Mouse (Mus musculus) erythroblast, embryonic 14.5 days (primary cell): ENCODE results near the gene Rnf169. TPM values are rescaled to one million over a fixed set of nuclear protein-coding genes. Genes with fewer than 3 reads are reported as not detected.
A peak's percentile ranks its signal among the peaks of the same experiment; 100 is the strongest.
"Not testable (repeated sequence)": the region's sequence is repeated elsewhere in the genome, so short reads cannot be mapped to it uniquely, and the experiment has no call there.

Experiments
- H3K27me3 ChIP-seq: 2 replicates; pipeline ENCODE4 v1.6.1; 2012; ENCODE audit warnings: inconsistent platforms; ENCODE audit not compliant: control insufficient read depth
- H3K36me3 ChIP-seq: 2 replicates; pipeline ENCODE4 v1.6.1; 2012; ENCODE audit warnings: mild to moderate bottlenecking, inconsistent platforms; ENCODE audit not compliant: control insufficient read depth
- H3K4me1 ChIP-seq: 2 replicates; pipeline ENCODE4 v1.6.1; 2012; ENCODE audit warnings: inconsistent platforms; ENCODE audit not compliant: control insufficient read depth
- H3K4me3 ChIP-seq: replicated peaks from 2 replicates; pipeline ENCODE3; 2012; ENCODE audit warnings: moderate library complexity, mild to moderate bottlenecking, inconsistent platforms
- H3K9me3 ChIP-seq: 2 replicates; pipeline ENCODE4 v1.6.1; 2012; ENCODE audit warnings: low read length, inconsistent platforms, mixed read lengths; ENCODE audit not compliant: control insufficient read depth
- GATA1 ChIP-seq: IDR thresholded peaks from 2 replicates; pipeline ENCODE4 v1.6.1; 2012; ENCODE audit warnings: low read length, inconsistent platforms, mixed read lengths
- TAL1 ChIP-seq: IDR thresholded peaks from 3 replicates; pipeline ENCODE4 v1.6.1; 2012; ENCODE audit warnings: low read length, inconsistent platforms, mixed read lengths
- polyA plus RNA-seq: library from polyadenylated mRNA; stranded (reverse); fragments of >175 nt; gene quantifications from 2 replicates; pipeline ENCODE4 v1.2.3, GENCODE M21; 2012

Gene Rnf169
- polyA plus RNA-seq, 1 experiment: 0.08 TPM

GRCm38 (mm10) chr7:99982256-99983242 lies 2.3 kb upstream of the Rnf169 start:
- Histone ChIP-seq H3K27me3 (peaks cover 5% of the 10 kb centered on the region), H3K9me3 (no peaks in the 10 kb centered on the region), H3K36me3 (no peaks in the 10 kb centered on the region), H3K4me1 (peaks cover 19% of the 10 kb centered on the region), H3K4me3 (no peak overlapping the region)
- TF ChIP-seq GATA1 (no peak), TAL1 (no peak)

- H3K27me3 ChIP-seq: peaks cover 5% of the 10 kb centered on the region
- H3K4me3 ChIP-seq: no peak overlapping the region
- H3K36me3 ChIP-seq: no peaks in the 10 kb centered on the region
- H3K4me1 ChIP-seq: peaks cover 19% of the 10 kb centered on the region
- TF ChIP-seq TAL1: no peak
- TF ChIP-seq GATA1: no peak
- H3K9me3 ChIP-seq: no peaks in the 10 kb centered on the region
These were observed 1.1 kb upstream of the Rnf169 start for GRCm38 (mm10) chr7:99981311-99981710.

GRCm38 (mm10) chr7:99979546-99980131 lies 609 bp downstream of the Rnf169 start:
- H3K27me3 ChIP-seq: peaks cover 2% of the 10 kb centered on the region; the same call in 1 of the 2 replicates
- H3K36me3 ChIP-seq: no peaks in the 10 kb centered on the region
- peaks cover 19% of the 10 kb centered on the region for H3K4me1 ChIP-seq
- H3K4me3 ChIP-seq: peak overlapping the region; percentile 87
- no peaks in the 10 kb centered on the region for H3K9me3 ChIP-seq
- TF ChIP-seq TAL1 (no peak), GATA1 (no peak)

- Histone ChIP-seq H3K9me3 (no peaks in the 10 kb centered on the region), H3K4me3 (peak overlapping the region; percentile 87), H3K27me3 (peaks cover 2% of the 10 kb centered on the region; the same call in 1 of the 2 replicates), H3K36me3 (no peaks in the 10 kb centered on the region), H3K4me1 (peaks cover 19% of the 10 kb centered on the region)
- TF ChIP-seq TAL1: no peak
- TF ChIP-seq GATA1: no peak
These were observed 1.2 kb downstream of the Rnf169 start for GRCm38 (mm10) chr7:99979081-99979480.

- Histone ChIP-seq H3K4me1 (peaks cover 19% of the 10 kb centered on the region), H3K27me3 (no peaks in the 10 kb centered on the region; the same call in 1 of the 2 replicates), H3K9me3 (no peaks in the 10 kb centered on the region), H3K36me3 (no peaks in the 10 kb centered on the region), H3K4me3 (no peak overlapping the region)
- no peak for TF ChIP-seq TAL1
- no peak for TF ChIP-seq GATA1
These were observed 2.2 kb downstream of the Rnf169 start for GRCm38 (mm10) chr7:99978041-99978440.

GRCm38 (mm10) chr7:99975819-99976575 lies 4.3 kb downstream of the Rnf169 start:
- Histone ChIP-seq H3K9me3 (no peaks in the 10 kb centered on the region), H3K4me3 (no peak overlapping the region), H3K36me3 (no peaks in the 10 kb centered on the region), H3K4me1 (peaks cover 16% of the 10 kb centered on the region), H3K27me3 (no peaks in the 10 kb centered on the region)
- TF ChIP-seq TAL1: no peak
- no peak for TF ChIP-seq GATA1

GRCm38 (mm10) chr7:99974208-99974970 lies 5.9 kb downstream of the Rnf169 start:
- Histone ChIP-seq H3K27me3 (no peaks in the 10 kb centered on the region), H3K9me3 (no peaks in the 10 kb centered on the region), H3K4me1 (peaks cover 7% of the 10 kb centered on the region), H3K4me3 (no peak overlapping the region), H3K36me3 (no peaks in the 10 kb centered on the region)
- TF ChIP-seq TAL1: no peak
- no peak for TF ChIP-seq GATA1

GRCm38 (mm10) chr7:99972912-99973311 lies 7.3 kb downstream of the Rnf169 start:
- H3K36me3 ChIP-seq, H3K4me1 ChIP-seq, H3K9me3 ChIP-seq, H3K27me3 ChIP-seq, H3K4me3 ChIP-seq: not testable (repeated sequence)
